Mouse (Mus musculus) adrenal gland, postnatal 36 days (tissue): ENCODE results near the gene Sel1l2. TPM values are rescaled to one million over a fixed set of nuclear protein-coding genes. Genes with fewer than 3 reads are reported as not detected.
"Not testable (repeated sequence)": the region's sequence is repeated elsewhere in the genome, so short reads cannot be mapped to it uniquely, and the experiment has no call there.

ENCODE experiments used
- DNase-seq, 2 experiments: peaks; one replicate each; pipeline ENCODE4 v3.0.0; 2021; ENCODE audit warnings: mixed read lengths in 1 of 2
- total RNA-seq, 2 experiments: library from RNA; stranded (reverse); gene quantifications; 2 replicates each; pipeline ENCODE4 v1.2.3; 2021

Gene Sel1l2
- total RNA-seq, 2 experiments from 2014 or later = not detected

DNA sequence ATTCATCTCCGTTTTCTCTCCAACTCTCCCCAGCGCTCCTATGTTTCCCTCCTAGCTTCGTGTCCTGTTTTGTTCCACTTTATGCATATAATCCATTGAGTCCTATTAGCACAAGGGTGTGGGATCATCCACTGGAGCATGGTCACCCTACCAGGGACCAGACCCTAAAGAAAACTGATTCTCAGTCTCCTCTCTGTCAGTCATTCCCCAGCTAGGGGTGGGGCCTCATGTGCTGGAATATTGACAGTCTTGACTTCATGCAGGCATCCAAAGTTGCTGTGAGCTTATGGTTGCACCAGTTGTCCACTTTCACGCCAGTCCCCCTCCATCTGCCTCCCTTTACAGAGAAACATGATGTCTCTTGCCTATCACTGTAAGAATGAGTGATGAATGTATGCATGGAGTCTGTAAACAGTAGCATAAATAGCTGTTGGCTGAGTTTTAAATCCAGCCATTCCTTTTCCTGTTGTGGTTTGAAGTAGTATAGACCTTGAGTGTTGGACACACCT, 174.9 kb downstream of the Sel1l2 start:
- no peak for DNase-seq

DNA sequence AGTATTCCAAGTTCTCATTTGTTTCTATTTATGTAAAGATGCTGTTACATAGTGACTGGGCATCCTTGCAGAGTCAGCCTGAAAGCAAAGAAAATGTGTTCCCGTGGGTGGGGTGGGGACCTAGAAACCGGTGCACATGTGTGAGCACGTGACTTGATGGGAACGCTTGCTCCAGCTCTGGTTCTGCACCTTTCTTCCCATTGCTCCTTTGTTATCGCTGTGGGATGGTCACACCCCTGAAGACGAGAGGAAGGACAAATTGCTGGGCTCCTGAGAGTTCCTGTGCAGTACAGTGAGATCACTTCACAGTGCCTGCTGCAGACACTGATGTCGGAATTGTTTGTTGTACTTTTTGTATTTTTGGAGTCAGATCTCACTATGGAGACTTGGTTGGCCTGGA, 185.8 kb downstream of the Sel1l2 start:
- DNase-seq = no peak

DNA sequence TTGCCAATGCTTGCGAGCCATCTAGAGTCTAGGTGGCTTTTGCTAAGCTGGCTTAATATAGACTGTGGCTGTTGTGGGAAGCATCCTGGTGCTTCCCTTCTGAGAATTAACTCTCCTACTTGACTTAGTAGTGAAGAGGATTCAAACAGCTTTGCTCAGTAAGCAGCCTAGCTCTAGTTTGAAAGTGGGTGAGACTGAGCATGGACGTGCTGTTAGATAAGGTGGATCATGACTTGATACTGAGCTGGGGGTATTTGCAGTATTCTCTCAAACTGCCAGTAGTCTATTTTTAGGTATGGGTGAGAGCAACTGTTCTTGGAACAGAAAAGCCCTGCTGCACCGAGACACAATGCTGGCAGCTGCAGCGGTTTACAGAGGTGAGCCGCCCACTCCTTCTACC, 186.9 kb downstream of the Sel1l2 start:
- no peak for DNase-seq

DNA sequence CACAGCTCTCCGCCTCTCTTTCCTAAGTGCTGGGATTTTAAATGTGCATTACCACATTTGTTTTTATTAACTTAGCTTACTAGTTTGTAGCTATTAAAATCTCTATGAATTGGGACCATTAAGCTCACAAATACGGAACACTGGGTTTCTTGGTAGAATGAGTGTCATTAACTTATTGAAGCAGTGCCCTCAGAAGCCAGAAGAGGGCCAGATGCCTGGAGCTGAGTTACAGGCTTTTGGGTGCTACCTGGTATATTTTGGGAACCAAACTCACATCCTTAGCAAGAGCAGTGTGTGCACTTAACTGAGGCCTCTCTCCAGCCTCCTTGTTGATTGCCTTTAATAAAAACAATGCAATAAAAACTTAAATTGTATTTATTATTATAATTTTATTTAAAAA, 188.8 kb downstream of the Sel1l2 start:
- no peak for DNase-seq

DNA sequence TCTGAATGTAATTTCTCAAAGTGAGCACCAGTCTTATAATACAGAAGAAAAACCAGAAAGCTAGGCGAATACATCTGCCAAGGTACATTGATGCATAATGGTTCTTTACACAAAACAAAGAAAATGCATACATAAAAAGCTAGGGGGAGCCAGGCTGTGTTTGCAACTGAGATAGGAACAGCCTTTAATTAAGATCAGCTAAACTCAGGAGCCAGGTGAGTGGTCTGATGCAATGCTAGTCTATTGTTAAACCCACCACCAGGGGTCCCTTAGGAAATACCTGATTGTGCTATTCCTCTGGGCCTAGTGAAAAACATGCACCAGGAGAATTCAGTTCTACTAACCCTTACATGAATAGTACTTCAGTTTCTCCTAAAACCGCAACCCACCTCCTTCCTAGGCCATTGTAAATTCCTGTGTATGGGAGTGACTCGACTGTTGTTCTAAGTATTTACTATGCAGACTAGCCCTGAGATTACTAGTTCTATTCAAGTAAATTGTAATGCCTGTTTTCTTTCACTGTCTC, 203.8 kb downstream of the Sel1l2 start:
- not testable (repeated sequence) for DNase-seq

Other genes with a start within 250 kb of the Sel1l2 start
- gene Gm17374, start 237.7 kb downstream of the Sel1l2 start, total RNA-seq = not detected
- 10 to 100 TPM; 24.8 to 27.0 TPM for gene Esf1, start 219.1 kb downstream of the Sel1l2 start, total RNA-seq
- 10 to 100 TPM; 19.9 to 22.7 TPM for gene Ndufaf5, start 219.1 kb downstream of the Sel1l2 start, total RNA-seq
- 1 to 10 TPM; 5.3 to 8.6 TPM for gene Macrod2, start 5.6 kb upstream of the Sel1l2 start, total RNA-seq